Mouse (Mus musculus) monocyte, adult 2 months (primary cell): ENCODE results near the gene Itga4.

Experiments used
- DNase-seq, 2 experiments: peaks; one replicate each; pipeline ENCODE4 v3.0.0; 2022; ENCODE audit warnings: low spot score in 2 of 2, low read depth in 1 of 2

Itga4 gene

DNA sequence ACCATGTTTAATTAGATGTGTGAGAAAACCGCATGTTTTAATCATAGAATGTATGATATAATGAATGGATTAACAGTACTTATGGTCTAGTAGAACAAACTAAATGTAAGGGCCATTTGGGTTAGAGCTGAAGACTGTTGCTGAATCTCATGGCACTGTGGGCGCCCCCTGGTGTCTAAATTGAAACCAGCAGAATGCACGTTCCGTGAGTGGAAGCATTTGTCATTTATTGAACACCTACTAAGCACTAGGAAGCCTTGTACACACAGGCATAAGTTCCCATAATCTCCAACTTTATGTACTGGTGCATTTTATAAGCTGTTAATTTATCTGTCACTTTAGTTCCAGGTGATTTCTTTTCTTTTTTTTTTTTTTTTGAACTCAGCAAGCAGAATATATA lies 10.4 kb downstream of the Itga4 start:
- DNase-seq, result peak in 1 of 2 experiments; percentile 61

DNA sequence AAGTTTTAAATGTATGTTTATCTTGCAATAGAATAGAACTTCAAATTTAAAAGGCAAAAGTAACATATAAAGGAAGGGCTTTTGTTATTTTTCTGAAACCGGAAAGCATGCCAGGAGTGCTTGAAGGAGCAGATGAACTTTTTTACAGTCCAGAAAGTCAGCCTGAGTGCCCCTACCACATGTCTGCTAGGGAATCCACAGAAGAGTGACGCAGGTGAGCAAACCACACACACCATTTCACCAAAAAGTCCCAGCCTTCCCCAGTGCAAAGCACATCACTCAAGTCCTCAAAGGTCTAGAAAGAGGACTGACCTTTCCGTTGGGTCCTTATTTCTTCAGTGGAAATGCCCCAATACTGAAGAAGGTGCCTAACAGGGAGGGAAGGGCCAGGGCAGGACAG lies 11.3 kb downstream of the Itga4 start:
- no peak for DNase-seq

DNA sequence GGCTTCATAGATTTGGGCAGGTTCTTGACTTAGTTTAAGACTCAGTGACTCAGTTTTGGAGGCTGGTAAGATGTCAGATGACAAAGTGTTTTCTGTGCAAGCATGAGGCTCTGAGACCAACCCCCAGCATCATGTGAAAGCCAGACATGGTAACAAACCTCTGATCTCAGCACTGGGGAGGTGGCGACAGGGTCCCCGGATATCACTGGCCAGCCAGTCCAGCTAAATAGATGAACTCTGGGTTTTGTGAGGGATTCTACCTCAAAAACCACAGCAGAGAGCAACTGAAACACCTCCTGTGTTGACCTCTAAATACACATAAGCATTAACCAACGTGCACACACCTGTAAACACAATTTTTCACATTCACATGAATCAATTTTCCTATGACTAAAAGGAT lies 12.0 kb downstream of the Itga4 start:
- no peak for DNase-seq

DNA sequence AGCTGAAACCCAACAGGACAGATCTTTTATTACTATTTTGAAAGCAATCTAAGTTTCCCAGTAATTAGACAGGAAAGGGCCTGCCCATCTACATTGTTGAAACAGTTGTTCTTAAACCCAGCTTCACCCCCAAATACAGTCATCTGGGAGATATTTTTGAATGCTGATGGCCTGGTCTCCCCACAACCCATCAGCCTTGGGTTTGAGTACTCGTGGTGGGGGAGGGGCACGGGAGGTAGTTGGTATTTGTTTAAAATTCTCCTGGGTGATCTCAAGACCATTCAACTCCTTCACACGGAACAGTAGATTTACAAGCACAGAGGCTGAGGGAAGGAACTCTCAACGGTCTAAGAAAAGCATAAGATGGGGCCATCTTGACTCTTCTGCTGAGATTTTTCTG lies 13.6 kb downstream of the Itga4 start:
- DNase-seq, result no peak

DNA sequence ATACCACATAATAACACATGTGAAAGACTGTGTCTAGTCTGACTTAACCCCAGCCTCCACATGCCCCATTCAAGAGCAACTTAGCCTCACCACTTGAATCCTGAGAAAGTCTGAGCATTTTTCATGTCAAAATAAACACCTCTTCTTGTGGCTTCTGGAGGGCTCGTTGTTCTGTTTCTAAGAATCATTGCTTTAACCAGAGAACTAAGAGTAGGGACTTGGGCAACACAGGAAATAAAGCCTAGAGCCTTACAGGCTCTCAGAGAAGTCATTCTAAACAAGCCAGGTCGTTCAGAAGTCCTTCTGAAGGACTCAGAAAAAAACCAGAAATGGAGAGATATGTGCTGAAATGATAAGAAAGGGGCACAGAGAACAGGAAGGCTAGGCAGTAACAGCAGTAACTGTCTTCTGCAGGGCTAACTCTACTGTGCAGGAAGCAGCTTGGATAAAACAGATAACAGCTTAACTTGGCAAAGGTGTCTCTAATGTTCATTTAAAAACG lies 14.9 kb downstream of the Itga4 start:
- DNase-seq, result no peak

DNA sequence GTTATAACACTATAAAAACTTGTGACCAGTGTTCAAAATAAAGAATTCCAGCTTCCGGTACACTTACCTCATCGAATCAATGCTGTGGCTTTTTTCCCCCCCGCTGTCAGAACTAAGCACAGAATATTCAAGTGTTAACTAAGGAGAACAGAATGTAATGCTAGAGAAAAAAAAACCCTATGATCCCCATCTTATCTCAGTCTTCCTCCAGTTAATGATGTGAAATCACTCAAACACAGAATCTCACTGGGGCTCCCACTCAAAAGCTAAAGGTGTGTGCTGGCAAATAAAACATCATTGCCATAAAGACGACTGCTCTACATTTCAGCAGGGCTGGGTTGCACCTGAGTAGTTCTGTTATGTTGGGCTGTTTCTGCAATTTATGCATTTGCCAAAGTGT lies 16.6 kb downstream of the Itga4 start:
- no peak for DNase-seq

DNA sequence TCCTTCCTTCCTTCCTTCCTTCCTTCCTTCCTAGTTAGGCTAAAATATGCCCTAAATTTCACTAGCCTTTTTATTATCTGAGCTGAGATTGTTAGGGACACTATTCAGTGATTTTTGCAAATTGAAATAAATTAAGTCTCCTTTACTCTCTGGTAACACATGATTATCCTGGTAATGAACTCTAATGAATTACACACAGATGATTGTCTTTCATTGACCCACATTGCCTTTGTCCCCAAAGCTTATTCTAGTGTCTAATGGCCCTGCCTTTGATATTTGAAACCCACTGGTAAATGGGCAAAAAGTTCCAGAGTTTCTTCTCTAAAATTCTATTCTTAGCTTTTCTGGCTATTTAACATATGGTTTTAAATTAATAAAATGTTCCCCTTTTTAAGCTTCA lies 23.4 kb downstream of the Itga4 start:
- DNase-seq, result no peak

DNA sequence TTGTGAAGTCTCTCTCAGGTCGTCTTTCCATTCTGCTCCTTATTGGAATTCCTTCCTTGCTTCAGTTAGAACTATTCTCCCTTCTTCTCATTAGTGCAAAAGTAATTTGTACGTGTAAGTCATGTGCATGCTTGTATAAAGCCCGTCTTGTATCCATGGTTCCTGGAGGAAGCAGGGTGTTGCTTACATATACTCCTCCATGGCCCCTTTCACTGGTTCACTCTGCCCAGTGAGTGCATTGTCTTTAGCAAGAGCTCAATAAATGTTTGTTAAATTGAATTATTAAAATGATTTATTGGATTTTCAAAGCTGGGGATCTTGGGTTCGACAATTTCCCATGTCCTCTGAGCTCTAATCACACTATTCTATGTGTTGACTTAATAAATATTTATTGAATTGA lies 29.0 kb downstream of the Itga4 start:
- DNase-seq, result no peak

DNA sequence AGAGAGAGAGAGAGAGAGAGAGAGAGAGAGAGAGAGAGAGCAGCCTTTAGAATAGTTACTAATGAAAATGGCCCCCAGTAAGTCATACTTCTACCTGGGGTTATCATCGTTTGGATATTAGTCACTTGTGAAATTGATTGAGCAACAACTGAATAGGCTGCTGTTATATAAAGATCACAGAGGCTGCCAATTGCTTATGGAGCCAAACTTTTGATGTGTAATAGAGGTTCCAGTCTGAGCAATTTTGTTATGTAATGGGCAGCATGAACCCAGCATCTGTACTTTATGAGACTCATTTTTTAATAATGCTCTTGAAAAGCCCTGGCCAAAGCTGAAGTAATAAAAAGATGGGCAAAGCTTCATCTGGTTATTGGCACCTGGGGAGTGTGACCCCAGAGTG lies 34.9 kb downstream of the Itga4 start:
- no peak for DNase-seq

DNA sequence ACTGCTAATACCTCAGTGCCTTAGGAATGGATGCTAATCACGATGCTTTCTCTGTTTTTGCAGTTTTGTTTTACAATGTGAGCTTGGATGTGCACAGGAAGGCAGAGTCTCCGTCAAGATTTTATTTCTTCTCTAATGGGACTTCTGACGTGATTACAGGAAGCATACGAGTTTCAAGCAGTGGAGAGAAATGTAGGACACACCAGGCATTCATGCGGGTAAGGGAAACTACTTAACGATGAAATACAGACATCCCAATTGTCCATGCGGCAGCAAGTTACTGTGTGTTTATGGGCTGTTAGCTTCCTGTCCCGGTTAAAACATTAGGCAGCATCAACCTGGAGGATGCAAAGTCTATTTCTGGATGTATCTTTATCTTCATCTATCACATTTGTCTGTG lies 36.7 kb downstream of the Itga4 start:
- DNase-seq, result no peak

DNA sequence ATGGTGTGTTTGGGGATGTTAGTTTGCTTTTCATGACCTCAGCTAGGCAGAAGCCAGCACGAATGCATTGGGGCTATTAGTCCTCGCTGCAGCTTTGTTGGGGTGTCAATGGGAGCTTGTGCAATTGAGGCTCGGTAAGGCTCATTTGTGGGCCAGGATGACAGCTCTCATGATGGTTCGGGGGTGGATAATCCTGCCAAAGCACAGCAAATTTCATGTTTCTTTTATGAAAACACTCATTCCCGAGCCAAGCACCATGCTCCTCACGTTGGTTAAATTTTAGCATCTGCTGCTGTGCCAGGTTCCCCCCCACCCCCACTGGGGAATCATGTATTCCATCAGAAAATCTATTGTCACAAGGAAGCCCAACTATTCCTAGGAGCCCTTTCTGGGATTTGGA lies 37.2 kb downstream of the Itga4 start:
- DNase-seq, result no peak

DNA sequence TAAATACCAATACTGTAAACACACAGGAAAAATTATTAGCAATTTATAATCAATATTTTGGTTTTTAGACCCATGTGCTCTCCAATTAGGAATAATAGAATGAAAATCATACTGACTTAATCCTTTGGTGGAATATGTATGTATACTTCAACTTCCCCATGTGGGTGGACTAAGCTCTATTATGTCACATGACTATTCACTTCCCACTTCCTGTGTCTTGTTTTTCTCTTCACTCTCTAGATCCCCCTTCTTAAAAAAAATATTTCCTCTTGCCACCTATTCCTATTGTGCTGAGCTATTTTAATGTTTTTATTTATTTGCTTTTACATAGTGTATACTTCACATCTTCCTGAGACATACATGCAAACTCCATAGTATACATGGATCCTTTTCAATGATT lies 47.2 kb downstream of the Itga4 start:
- DNase-seq, result no peak

DNA sequence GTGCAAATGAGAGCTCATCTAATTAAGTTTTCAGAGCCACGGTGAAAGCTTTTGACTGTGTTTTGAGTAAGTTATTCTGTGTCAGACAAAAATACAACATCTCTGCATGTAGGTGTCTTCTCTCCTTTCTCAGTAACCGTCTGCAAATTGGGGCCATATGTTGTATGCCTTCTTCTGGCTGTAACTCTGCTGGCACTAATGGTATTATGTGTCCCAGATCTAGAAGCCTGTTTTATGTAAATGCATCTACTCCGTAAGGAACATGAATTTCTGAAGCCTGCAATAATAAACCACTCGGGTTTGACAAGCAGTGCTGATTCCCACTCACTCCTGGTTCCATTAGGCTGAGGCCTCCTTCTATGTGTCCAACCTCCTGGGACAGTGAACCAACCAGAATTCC lies 52.3 kb downstream of the Itga4 start:
- no peak for DNase-seq

DNA sequence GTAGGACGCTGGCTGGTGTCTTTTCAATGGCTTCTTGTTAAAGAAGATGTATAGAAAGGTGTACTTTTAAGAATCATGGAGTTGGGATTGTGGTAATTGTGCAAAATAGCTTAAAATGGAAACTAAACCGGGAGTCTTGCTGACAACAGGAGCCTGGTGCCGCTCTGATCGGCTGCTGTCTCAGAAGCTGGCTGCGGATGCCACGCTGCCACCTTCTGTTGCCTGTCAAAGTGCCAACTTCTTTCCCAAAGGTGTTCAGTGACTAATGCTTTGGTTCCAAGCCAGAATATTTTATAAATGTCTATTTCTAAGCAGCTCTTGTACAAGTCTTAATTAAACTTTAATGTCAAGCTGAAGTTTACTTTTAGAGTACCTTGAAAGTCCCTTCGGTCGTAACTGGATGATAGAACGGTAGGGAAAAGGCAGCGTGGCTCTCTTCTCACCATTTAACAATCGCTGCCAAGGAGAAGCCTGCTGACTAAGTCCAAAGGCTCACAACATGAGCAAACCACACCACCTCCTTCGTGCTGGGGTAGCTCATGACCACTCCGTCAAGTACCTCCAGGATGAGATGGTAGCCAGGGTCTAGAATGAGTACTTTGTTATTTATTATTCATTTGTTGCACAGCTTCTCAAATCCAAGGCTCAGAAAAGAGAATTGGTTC lies 54.4 kb downstream of the Itga4 start:
- DNase-seq, result no peak

DNA sequence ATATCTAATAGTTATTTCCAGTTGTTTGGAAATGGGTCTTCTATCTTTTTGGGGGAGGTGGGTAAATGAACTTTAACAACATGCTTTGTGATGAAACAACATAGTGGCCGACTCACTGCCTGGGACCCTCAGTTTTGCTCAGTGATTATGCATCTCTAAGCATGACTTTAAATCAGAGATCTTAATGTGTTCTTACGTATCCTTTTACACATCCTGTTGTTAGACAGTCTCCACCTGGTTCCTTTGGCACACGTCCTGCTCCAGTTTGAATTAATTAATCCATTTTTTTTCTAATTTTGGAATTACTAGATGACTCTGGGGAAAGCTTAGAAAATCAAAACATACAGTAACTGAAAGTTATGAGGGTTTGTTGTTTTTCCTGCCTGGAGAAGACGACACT lies 57.3 kb downstream of the Itga4 start:
- DNase-seq, result no peak

DNA sequence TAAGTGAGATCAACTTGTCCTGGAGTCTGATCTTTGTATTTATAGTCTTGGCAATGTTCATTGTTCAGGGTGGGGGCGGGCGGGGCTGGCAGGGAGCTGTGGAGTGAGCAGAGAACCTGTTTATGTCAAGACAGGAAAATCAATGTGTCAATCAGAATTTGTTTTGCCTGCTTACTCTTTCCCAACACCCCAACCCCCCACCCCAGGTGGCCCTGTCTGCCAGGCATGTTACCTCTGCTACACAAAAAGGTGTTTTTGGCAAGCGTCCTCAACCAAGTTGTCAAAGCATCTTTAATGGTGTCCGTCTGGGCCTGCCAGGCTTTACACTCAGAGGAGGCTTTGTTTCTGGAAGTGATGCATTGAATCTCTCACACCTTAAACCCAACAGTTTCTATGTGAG lies 59.9 kb downstream of the Itga4 start:
- DNase-seq, result no peak

DNA sequence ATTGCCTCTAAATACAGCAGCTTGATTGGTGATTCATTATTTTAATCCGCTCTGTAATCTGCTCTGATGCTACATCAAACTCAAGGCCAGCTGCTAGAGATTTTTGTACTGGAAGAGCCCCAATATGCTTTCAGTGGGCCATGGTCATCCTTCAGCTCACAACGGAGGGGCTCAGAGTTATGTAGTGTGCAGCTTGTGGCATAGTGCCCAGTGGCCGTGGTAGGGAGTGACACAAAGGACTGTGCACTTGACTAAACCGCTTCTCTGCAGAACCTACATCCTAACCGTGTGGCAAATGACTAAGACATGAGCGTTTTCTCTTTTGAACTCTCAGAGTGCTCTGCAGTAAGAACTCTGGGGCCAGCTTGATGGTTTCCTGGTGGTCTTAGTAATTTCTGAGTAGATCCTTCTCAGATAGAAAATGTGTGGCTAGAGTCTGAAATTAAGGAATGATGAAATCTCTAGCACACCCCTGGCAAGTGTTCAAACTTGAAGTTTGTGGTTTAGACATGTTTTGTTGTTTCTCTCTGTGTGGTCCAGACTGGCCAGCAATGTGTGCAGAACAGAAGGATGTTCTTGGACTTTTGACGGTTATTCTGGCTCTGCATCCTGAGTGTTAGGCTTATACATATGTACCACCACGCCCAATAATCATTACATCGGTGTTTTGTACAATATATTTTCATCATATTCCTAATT lies 61.1 kb downstream of the Itga4 start:
- no peak for DNase-seq

DNA sequence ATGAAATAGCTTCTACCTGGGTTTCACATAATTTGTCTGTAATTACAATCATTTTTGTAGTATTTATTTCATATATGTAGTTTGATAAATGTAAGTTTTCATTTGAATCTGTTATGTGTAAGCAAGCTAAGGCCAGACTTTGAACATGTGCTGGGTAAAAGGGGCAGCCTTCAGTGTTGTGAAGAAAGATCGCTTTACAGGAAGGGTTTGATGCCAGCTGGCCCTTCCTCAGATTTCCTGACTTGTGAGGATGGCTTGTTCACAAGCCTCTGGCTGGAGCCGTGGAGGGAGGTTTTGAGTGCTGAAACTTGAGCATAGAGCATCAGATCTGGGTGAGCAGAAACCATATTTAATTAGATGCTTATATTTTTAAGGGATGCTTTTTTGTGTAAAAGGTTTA lies 72.9 kb downstream of the Itga4 start:
- no peak for DNase-seq

DNA sequence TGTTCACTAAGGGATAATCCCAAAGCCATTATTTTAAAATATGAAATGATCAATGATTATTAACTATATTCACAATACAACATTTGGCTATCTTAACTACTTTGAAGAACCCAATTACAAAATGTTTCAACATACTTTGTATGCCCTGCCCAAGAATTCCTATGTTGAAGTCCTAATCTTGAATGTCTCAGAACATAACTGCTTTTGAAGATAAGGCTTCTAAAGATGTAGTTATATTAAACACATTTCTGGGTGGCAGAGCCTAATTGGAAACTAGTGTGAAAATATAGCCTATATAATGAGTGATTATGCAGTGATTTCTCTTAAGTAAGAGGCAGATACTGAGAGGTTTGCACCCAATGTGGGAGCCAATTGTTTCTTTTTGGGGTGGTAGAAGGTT lies 79.4 kb downstream of the Itga4 start:
- DNase-seq, result no peak

DNA sequence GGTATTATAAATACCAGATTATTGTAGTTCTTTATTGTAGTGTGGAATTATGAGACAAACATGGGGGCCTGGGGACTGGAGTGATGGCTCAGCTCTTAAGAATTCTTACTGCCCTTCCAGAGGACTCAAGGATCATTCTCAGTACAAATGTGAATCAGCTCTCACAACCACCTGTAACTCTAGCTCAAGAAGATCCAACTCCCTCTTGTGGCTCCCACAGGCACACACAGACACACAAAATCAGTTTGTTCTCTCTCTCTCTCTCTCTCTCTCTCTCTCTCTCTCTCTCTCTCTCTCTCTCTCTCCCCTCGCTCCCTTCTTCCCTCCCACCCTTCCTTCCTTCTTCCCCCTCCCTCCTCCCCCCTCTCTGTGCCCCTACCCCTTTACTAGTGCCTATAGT lies 80.9 kb downstream of the Itga4 start:
- DNase-seq, result no peak

DNA sequence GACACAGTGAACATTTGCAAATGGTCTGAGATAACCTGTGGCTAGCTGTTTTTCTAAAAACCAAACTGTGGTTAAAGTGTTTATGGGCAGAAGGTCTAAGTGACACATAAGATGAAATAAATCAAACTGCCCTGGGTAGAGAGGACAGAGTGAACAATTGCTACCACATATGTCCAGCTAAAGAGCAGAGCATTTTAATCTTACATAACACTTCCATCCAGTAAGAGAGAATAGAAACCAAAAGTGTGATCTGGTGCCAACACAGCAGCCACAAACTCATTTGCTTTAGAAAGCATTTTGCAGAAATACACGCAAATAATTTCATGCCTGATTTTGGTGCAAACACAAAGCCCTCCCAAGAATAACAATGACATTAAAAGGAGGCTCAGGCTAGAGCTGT lies 83.8 kb downstream of the Itga4 start:
- no peak for DNase-seq

DNA sequence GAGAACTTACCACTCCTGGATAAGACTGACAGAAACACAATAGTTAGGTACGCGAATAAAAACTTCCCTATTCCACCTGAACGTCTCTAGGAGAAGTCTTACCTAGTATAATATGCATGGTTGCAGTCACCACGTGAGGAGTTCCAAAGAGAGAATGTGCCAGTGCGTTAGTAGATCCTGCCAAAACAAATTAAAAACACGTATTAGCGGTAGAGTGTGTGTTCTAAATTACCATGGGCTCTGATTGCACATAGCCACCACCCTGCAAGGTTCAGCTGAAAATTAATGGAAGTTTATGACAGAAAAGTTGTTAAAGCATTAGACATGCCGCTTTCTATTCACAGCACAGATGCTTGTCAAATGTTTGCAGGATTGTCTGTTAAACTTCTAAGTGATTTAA lies 87.9 kb downstream of the Itga4 start:
- DNase-seq, result no peak
